Mouse (Mus musculus) cerebellum, adult 11-12 months (tissue): ENCODE data around the gene Wrap53.
"Not testable (repeated sequence)": the region's sequence is repeated elsewhere in the genome, so short reads cannot be mapped to it uniquely, and the experiment has no call there.

Experiments
- DNase-seq: peaks from one replicate; pipeline ENCODE4 v3.0.0; 2022

Wrap53 gene

GRCm38 (mm10) chr11:69580091-69580514 lies at the start of gene Wrap53, which contains the start of gene Trp53:
Gene Wrap53, minus strand, starts transcription at chr11:69580255.
Gene Trp53, plus strand, starts transcription at chr11:69580359.
- DNase-seq = peak; percentile 94

GRCm38 (mm10) chr11:69629802-69630201 lies 49.7 kb upstream of the Wrap53 start:
- no peak for DNase-seq

GRCm38 (mm10) chr11:69628286-69628685 lies 48.2 kb upstream of the Wrap53 start:
- DNase-seq = peak; percentile 81

- not testable (repeated sequence) for DNase-seq
These were observed 44.3 kb upstream of the Wrap53 start for GRCm38 (mm10) chr11:69624339-69624738.

GRCm38 (mm10) chr11:69623006-69623405 lies 43.0 kb upstream of the Wrap53 start:
- DNase-seq = no peak

- peak; percentile 66 for DNase-seq
These were observed 42.4 kb upstream of the Wrap53 start for GRCm38 (mm10) chr11:69622406-69622805.

- DNase-seq = peak; percentile 66
These were observed 41.7 kb upstream of the Wrap53 start, which contains the start of gene Sat2 for GRCm38 (mm10) chr11:69621571-69622268. Gene Sat2, plus strand, starts transcription at chr11:69622024.

- DNase-seq = no peak
These were observed 40.5 kb upstream of the Wrap53 start for GRCm38 (mm10) chr11:69620394-69621081.

GRCm38 (mm10) chr11:69617805-69618204 lies 37.8 kb upstream of the Wrap53 start, which contains the start of gene Shbg:
Gene Shbg, minus strand, starts transcription at chr11:69617905.
- DNase-seq = no peak

GRCm38 (mm10) chr11:69616781-69617180 lies 36.7 kb upstream of the Wrap53 start:
- DNase-seq = no peak

- DNase-seq = not testable (repeated sequence)
These were observed 34.2 kb upstream of the Wrap53 start for GRCm38 (mm10) chr11:69614257-69614588.

- peak; percentile 79 for DNase-seq
These were observed 33.6 kb upstream of the Wrap53 start for GRCm38 (mm10) chr11:69613553-69614256.

GRCm38 (mm10) chr11:69610899-69611298 lies 30.8 kb upstream of the Wrap53 start:
- peak; percentile 55 for DNase-seq

- DNase-seq = no peak
These were observed 29.4 kb upstream of the Wrap53 start for GRCm38 (mm10) chr11:69609416-69609815.

GRCm38 (mm10) chr11:69608525-69608924 lies 28.5 kb upstream of the Wrap53 start:
- no peak for DNase-seq

GRCm38 (mm10) chr11:69606832-69607231 lies 26.8 kb upstream of the Wrap53 start:
- no peak for DNase-seq

- DNase-seq = peak; percentile 67
These were observed 26.4 kb upstream of the Wrap53 start for GRCm38 (mm10) chr11:69606491-69606795.

- peak; percentile 94 for DNase-seq
These were observed 25.9 kb upstream of the Wrap53 start, which contains the start of gene Atp1b2 for GRCm38 (mm10) chr11:69605726-69606490. Gene Atp1b2, minus strand, starts transcription at chr11:69605942.

- peak; percentile 91 for DNase-seq
These were observed 25.0 kb upstream of the Wrap53 start for GRCm38 (mm10) chr11:69604795-69605664.

- DNase-seq = no peak
These were observed 24.3 kb upstream of the Wrap53 start for GRCm38 (mm10) chr11:69604347-69604746.

- DNase-seq = no peak
These were observed 23.5 kb upstream of the Wrap53 start for GRCm38 (mm10) chr11:69603516-69603915.

- no peak for DNase-seq
These were observed 21.7 kb upstream of the Wrap53 start for GRCm38 (mm10) chr11:69601768-69602167.
